Mouse (Mus musculus): Measurements from ENCODE around the gene Proser1.
A peak's percentile ranks its signal among the peaks of the same experiment; 100 is the strongest.

GRCm38 (mm10) chr3:53475889-53476288 lies 12.4 kb downstream of the Proser1 start:
- peak; percentile 31; the same call in 1 of the 2 replicates for TF ChIP-seq CTCF (IDR thresholded peaks at IDR 0.05; ENCODE audit: control insufficient read depth, insufficient read depth, insufficient replicate concordance, low read depth, low read length)
- no peak for TF ChIP-seq POLR2A (IDR thresholded peaks at IDR 0.05; ENCODE audit: control insufficient read depth, low read depth, low read length)
